Mouse (Mus musculus) layer of hippocampus, postnatal 14 days (tissue): ENCODE measurements around the gene Rras. TPM values are rescaled to one million over a fixed set of nuclear protein-coding genes. Genes with fewer than 3 reads are reported as not detected.
"Not testable (repeated sequence)": the region's sequence is repeated elsewhere in the genome, so short reads cannot be mapped to it uniquely, and the experiment has no call there.

ENCODE experiments used
- DNase-seq, 2 experiments: peaks; one replicate each; pipeline ENCODE4 v3.0.0; 2021 to 2022; ENCODE audit warnings: low spot score in 2 of 2, mixed read lengths in 1 of 2
- total RNA-seq, 2 experiments: library from RNA; stranded (reverse); gene quantifications; 2 replicates each; pipeline ENCODE4 v1.2.3; 2021

The Rras gene
- total RNA-seq, 2 experiments from 2014 or later, result 12.1 to 16.2 TPM

DNA sequence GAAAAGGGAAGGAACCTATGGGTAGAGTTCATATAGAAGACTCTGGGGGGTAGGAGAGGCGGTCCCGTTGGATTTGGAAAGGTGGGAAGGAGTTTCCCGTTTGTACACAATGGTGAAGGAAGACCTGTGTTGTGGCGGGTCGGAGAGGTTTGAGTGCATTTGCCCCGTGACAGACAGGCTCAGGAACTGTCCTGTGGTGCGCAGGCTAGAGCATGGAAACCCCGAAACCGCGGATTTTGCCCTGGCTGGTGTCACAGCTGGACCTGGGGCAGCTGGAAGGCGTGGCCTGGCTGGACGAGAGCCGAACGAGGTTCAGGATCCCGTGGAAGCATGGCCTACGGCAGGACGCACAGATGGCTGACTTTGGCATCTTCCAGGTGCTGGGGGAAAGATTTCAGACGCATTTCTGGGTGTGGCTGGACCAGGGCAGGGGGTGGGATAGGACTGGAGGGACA, 19.2 kb upstream of the Rras start, which contains the start of gene Bcl2l12:
Bcl2l12 (minus strand) TSS at position 212 of the 455 bp plus-strand sequence.
- DNase-seq, result no peak

- no peak for DNase-seq
These were observed 18.0 kb upstream of the Rras start for GRCm38 (mm10) chr7:44999753-45000152.

DNA sequence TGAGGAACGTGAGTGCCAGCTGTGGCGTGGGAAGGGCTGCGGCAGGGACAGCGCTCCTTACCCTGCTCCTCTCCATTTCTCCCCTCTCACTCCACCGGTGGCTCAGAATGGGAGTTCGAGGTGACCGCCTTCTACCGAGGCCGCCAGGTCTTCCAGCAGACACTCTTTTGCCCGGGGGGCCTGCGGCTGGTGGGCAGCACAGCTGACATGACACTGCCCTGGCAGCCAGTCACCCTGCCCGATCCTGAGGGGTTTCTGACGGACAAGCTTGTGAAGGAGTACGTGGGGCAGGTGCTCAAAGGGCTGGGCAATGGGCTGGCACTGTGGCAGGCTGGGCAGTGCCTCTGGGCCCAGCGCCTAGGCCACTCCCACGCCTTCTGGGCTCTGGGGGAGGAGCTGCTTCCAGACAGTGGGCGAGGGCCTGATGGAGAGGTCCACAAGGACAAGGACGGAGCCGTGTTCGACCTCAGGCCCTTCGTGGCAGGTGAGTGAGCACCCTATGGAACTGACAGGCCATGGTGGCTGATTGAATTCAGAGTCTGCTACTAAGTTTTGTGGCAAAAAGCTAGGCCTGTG, 17.1 kb upstream of the Rras start:
- DNase-seq, result no peak

DNA sequence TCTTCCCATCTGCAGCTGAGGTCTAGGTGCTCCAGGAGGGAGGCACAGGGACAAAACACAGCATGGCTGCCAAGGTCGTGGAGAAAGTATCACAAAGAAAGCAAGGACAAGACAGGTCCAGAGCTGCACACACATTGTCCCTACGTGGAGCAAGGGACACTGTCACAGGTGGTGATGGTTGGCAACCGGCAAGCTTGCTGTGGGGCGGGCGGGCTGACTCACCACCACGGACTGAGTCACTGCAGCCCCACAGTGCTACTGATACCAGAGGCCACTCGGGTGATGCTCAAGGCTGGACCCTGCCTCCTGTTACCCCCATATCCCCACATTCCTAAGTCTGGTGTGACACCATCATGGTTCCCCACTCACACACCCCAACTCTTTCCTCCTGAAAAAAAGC, 15.3 kb upstream of the Rras start:
- no peak for DNase-seq

- no peak for DNase-seq
These were observed 13.2 kb upstream of the Rras start for GRCm38 (mm10) chr7:45004546-45004945.

DNA sequence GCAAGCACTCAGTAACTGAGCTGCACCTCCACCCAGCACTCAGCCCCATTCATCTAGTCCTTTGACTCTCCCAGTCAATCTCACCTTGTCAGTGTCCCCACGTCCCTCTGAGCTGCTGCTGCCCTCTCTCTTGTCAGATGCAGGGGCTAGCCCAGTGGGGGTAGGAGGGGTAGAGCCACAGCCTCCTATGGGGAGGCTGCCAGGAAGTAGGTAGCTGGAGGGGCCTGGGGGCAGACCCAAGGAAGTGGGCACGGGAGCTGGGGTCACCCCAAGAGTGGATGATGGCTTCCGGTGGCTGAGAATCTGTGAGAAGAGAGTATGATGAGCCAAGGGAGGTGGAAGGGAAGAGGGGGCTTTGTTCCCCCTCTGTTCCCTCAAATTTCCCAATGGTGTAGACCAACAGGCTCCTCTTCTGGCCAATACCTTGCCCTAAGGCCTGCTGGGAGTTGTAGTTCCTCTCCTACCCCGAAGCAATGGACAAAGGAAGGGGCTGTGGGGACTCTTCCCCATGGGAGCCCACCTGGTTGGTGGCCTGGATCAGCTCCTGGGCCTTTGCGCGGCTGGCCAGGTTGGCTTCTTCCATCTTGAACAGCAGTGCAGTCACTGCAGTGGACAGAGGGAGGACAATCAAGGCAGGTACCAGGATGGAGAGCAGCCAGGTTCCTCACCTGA, 12.3 kb upstream of the Rras start:
- DNase-seq, result no peak

- DNase-seq, result no peak
These were observed 11.3 kb upstream of the Rras start for GRCm38 (mm10) chr7:45006503-45006902.

GRCm38 (mm10) chr7:45007141-45007540, 10.6 kb upstream of the Rras start:
- no peak for DNase-seq

DNA sequence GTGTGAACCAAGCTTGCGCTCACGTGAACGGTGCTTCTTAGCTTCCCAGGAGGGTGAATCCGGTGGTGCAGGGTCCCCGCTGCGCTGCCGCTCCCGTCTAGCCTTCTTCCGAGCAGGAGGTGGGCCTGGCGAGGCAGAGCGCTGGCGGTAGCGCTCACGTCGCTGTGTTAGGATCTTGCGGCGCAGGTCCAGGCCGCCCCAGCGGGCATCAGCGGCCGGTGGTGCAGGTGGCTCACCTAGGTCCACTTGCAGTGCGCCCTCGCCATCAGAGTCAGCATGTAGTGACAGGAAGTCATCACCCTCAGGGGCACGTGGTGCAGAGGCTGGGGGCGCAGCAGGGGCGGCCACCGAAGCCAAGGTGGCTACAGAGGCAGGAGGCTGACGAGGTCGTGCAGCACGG, 9.9 kb upstream of the Rras start:
- no peak for DNase-seq

DNA sequence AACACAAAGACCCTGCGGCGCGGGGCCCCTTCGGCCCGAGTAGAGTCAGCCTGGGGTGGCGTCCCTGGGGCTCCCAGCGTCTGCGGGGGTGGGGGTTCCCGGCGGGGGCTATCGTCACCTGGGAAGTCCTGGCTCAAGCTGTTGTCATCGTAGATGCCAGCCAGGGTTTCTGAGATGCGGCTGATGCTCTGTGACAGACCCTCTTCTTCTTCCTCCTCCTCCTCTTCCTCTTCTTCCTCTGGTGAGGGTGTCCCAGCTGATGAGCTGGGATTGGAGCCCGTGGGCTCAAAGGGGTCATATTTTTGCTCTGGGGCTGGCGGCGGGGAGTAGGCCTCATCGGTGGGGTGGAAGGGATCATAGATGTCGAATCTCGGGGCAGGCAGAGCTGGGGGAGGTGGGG, 9.3 kb upstream of the Rras start:
- DNase-seq, result no peak

DNA sequence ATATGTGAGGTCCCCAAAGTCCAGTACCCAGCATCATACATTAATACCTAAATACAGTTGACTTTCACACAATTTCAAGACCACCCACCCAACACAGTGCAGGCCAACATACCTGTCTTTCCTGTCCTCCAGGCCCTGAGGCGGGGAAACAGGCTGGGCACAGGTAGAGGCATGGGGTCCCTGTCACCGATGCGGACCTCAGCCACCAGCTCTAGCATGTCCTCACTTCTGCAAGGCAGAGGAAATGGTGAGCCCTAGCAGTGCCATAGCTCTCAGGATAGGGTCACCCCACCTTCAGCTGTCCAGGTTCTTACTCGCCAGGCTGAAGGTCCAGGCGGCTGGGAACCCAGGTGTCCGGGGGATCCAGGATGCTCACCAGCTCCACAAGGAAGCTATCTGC, 5.8 kb upstream of the Rras start:
- DNase-seq, result no peak

DNA sequence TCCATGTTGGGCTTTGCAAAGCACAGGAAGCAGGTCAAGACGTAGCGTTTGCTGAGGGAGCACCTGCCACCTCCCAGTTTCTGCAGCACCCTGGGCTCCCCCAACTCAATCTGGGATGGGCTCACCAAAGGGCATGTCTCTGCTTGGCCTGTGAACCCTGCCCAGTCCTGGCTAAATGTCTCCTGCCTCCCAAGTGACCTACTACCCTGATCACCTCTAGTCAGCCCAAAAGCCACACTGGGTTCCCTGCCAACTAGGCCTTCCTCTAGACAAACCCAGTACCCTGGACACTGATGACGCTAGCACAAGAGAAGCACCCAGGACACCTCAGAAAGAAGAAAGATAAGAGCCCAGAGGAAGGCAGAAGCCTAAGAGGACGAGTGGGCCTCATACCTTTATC, 4.9 kb upstream of the Rras start:
- DNase-seq, result no peak

DNA sequence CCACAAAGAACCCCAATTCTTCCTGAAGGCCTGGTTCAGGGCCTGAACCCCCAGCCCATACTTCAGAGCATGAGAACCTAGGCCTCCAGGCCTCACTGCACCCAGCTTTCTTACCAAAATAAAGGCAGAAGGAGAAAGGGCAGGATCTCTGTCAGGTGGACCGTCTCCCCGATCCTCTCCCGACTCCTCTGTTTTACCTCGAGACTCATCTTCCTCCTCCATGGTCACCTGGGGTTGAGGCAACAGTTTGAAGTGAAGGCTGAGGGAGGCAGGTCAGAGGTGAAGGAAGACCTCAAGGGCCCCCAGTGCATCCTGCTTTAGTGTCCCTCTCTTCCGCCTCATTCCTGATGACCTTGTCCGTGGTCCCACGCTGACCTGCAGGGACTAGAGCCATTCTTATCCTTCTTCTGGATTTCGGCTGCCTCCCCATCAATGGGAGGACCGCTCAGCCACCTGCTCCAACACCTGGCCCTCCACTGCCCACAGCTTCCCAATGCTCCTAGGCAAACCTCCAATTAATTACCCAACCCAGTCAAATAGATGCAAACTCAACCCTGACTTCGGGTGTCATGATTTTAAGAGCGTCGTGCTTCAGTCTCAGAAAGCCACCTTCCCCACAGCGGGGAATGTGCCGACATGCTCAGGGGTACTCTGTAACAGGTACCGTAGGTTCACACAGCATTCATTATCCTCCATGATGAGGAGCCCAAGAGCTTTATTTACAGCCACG, 4.2 kb upstream of the Rras start:
- DNase-seq, result no peak

- no peak for DNase-seq
These were observed 3.7 kb upstream of the Rras start for GRCm38 (mm10) chr7:45014096-45014451.

GRCm38 (mm10) chr7:45015344-45015956, 2.3 kb upstream of the Rras start:
- DNase-seq, result no peak

DNA sequence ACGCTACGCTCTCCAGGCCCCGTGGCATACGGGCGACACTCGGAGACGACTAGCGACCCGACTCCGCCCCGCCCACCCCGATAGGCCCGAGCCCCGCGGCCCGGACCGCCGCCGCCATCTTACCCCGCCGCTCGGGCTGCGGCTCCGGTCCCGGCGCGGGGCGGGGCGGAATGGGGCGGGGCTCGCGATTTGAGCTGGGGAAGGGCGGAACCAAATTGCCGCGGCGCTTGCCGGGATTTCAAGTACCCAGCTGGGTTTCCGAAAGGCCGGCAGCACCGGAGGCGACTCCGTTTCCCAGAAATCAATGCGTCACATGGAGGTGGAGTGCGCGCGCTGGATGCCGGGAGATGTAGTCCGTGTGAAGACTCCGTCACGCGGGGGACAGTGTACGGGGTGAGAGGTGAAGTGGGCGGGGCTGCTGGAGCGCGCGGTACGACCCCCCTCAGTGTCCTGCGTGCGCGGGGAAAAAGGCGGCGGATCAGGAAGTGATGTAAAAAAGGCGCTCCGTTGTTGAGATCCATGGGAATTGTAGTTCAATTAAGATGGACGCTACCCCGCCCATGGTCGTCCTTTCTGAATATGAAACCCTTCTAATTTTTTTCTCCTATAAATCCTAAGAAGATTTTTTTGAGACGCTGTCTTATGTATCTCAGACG, 1.7 kb upstream of the Rras start, which contains the start of gene Scaf1:
Scaf1 (minus strand) TSS at position 407 of the 656 bp plus-strand sequence.
- peak; percentile 99 to 100 for DNase-seq

DNA sequence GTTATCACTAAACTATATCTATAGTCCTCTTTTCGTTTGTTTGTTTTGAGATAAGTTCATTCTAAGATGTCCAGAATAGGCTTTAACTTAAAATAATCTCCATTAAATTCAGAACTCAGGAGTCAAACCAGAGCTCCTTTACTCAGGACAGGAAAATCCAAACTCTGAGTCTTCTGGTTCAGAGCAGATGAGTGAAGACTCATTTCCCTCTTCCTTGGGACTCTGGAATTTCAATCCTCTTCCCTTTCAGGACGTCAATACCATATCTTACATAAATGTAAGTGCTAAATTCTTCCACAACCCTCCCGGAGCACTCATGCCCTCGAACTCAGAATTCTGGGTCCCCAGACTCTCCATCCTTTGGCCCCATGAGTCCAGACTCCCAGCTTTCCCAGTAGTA, 1.0 kb upstream of the Rras start:
- DNase-seq, result no peak

DNA sequence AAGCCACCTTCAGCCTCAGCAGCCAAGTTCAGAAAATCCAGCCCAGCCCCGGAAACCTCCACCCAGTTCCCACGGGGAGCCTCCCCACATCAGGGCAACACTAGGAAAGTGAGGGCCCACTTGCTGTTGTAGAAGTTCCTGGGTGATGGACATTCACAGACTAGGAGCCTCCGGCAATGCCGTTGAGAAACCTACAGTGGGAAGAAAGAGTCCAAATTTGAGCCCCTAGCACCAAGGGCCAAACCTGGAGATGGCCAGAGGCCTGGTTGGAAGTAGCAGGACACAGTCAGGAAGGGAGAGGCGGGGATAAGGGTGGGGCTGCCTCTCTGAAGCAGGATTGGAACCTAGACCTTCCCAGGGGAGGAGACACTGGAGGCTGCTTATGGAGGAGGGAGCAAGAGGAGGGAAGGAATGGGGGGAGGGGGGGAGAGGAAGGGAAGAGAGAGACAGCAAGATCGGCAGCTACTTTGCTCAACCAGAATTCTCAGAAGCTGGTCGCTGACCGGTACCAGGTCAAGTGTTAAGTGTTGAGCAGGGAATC, 1.3 kb downstream of the Rras start:
- no peak for DNase-seq

- no peak for DNase-seq
These were observed 2.5 kb downstream of the Rras start for GRCm38 (mm10) chr7:45020225-45020624.

- DNase-seq, result not testable (repeated sequence)
These were observed 6.0 kb downstream of the Rras start for GRCm38 (mm10) chr7:45023711-45024110.
